Mouse (Mus musculus) T-cell, adult 2 months (primary cell): ENCODE results near the gene Phgr1.

Experiments used
- DNase-seq: peaks from one replicate; pipeline ENCODE4 v3.0.0; 2022; ENCODE audit warnings: low spot score

Phgr1 gene

GRCm38 (mm10) chr2:118824396-118824795 lies 51.8 kb downstream of the Phgr1 start:
- DNase-seq: no peak
